Mouse (Mus musculus) urinary bladder, postnatal 25 days (tissue): Measurements from ENCODE around the gene Slc6a11.

Experiments
- DNase-seq: peaks from one replicate; pipeline ENCODE4 v3.0.0; 2022; ENCODE audit warnings: low spot score

Slc6a11 gene

DNA sequence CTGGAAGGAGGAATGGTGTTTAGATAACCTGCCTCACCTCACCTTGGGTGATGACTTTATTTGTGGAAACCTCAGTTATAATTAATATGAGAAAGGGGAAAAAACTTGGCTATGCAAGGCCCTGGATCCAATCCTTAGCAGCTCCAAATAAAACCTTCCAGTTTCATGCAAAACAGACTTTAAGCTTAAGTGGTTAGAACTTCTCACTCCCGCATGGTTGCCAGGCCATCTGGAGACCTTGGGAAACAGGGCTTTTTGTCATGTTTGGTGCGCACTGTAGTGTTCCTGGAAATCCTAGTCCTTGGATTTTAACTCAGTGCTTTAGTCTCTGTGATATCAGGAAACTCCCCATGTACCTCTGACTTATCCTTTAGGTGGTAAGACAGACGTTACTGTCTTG lies 47.1 kb downstream of the Slc6a11 start:
- DNase-seq, result no peak

DNA sequence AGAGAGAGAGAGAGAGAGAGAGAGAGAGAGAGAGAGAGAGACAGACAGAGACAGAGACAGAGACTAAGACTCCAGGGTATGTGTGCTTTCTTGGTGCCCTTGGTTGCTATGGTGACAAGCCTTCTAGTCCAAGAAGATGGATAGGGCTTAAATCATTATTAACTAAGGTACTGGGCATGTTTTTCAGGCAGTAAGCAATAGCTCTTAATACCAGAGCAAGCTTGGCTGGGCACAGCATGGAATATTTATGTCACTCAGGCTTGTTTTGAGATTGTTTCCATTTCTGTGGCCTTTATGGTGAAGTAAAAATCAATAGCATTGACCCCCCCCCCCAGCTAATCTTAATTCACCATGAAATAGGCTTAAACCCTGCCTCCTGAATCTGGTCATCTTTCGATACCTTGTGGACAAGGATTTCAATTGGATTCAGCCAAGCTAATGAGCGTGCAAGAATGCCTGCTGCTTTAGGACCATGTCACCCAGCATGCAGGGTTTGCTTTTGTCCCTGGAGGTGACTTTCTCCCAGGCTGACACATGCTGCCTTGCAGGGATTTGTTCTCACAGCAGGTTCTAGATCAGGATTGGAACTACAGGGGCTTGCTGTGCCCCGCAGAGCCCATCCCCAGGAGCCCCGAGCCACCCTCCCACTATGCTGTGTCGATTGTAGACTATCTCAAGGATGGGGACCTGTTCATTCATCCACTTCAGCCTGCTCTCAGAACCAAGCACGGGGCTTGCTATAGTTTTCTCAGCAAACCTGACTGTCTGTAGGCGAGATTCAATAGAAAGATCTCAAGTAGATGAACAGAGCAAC lies 51.5 kb downstream of the Slc6a11 start:
- DNase-seq, result no peak

- no peak for DNase-seq
Measured at GRCm38 (mm10) chr6:114187121-114187520, 56.1 kb downstream of the Slc6a11 start.

DNA sequence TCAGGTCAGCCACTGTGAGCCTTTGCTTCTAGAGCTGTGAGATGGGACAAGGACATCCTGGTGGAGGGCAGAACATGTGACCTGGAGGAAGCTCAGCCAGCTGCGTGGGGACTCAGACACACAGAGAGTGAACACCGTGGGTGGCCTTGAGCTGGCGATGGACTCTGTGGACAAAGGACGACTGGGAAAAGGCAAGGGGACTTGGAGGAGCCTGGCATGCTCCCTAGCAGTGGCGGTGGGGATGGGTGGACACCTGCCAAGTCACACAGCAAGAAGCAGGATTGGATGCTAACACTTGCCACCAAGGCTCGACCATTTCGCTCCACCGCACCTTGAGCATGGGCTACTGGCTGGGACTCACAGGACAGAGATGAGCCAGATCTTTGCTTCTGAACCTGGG lies 57.8 kb downstream of the Slc6a11 start:
- no peak for DNase-seq

DNA sequence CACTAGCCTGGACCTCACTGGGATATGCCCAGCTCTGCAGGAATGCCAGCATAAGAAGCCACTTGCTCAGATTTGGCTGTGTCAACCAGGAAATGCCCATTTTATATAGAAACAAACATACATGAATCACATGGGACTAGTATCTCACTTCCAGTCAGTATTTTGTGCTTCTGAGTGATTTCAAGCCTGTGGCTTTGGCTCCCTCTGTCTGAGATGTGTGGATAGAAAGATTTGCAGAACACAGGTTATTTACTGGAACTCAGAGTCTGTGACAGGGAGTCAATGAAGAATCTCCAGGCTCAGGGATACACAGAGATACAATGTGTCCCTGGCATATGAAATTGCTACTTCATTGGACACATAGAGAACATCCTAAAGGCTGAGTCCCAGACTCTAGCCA lies 65.0 kb downstream of the Slc6a11 start:
- DNase-seq, result no peak

DNA sequence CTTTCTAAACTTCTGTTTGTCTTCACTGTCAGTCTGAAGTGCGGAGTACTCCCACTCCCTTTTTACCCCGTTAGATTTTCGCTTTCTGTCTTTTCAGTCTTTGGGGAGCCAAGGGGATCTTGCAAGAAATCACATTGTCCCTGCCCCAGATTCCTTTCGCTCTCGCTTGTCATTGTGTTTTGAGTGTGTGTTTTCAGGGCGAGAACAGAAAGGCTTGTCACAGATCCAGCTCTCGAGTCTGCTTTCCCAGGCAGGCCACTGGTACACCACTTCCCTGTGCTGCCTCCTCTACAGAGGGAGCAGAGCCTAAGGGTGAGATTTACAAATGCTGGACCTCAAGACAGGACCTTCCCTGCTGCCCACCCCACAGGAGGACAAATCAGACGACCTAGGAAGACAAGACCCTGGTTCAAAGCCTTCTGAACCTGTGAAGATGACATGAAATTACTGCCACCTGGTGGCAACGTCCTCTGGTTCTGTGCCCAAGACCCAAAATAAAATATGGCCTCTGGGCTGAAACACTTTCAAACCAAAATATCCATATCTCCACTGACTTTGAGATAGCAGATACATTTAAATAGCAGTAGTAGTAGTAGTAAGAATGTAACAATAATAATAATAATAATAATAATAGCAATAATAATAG lies 68.3 kb downstream of the Slc6a11 start:
- no peak for DNase-seq

DNA sequence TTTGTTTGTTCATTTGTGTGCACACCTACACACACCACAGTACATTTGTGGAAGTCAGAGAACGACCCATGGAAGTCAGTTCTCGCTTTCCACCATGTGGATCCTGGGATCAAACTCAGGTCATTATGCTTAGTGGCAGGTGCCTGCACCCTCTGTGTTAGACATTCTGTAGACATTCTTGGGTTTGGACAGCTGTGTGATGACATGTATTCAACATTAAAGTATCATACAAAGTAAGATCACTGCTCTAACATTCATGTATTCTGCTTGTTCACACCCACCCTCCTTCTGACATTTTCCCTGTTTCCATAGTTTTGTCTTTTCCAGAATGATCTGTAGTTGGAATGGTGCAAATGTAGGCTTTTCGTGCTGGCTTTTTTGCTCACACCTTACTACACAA lies 73.5 kb downstream of the Slc6a11 start:
- no peak for DNase-seq

DNA sequence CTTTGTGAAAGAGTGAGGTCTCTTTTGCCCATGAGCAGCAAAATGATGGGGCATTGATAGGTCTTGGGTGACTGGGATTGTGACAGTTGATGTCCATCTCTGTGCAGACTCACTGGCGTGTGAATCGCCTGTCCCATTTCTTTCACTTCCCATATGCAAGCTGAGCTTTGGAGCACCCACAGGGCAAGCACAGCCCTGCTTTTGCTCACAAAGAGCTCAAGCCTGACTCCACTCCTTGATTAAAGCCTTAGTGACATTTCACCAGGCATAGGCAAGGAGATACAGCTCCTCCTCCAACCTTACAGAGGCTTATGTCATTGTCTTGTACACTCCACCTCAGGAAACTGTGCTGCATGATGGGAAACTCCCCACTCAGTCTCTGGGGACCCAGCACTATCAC lies 77.3 kb downstream of the Slc6a11 start:
- DNase-seq, result no peak

GRCm38 (mm10) chr6:114214393-114214792 lies 83.4 kb downstream of the Slc6a11 start:
- DNase-seq, result no peak

DNA sequence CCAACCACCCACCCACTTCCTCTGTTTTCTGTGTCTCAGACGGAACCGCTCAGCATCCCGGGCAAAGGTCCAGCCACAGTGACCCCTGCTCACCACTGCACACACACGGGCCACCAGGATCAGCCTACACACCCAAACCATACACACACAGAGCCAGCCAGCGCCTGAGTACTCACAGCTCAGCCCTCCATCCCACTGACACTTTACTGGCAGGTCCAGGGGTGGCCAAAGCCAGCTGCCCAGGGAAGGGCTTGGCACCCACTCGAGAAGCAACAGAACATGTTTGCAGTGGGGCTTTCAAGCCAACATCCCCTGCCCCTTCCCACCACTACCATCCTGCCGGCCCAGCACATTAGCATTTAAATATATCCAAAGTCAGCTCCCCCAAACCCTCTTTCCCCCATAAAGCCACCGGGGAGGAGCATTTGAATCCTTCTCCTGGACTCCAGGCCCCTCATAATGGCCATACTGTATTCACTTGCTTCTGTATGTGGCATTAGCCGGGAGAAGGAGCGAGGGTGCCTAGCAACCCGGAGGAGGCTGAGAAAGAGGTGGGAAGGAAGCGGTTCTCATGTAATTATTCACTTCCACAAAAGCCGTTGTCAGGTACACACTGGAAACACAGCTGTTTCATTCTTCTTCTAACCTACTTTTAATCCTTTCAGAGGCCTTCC lies 85.8 kb downstream of the Slc6a11 start:
- no peak for DNase-seq

DNA sequence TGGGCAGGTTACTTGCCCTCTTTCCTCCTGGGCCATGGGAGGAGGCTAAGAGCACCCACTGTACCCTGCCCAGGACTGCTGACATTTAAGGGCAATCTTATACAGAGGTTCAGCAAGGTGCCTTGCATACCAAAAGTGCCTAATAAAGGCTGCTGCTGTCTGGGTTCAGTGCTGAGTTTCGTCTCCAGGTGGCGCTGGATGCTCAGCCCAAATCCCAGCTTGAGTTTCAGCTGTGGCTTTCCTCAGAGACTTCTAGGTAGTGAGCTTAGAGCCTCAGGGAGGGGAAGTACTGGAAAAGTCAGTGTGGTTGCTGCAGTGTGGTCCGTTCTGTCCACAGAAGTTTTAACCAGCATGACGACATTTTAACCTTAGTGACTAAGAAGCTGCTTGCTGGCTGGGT lies 93.4 kb downstream of the Slc6a11 start:
- DNase-seq, result no peak

DNA sequence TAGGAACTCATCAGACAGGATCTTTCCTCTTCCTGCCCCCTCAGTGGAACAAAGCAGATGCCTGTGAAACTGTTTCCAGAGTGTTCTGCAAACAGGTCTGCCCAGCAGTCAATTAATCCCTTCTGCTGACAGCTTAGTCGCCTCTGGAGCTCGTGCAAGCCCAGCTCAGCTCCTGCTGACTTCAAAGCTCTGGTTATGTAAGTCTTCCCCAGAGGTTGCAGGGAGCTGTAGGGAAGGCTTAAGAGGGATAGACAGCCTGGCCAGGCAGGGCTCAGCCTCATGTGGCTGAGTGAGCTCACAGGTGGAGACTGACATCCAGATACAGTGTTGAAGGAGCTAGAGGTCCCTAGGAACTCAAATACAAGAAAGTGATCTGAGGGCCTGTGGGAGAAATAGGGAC lies 96.3 kb downstream of the Slc6a11 start:
- no peak for DNase-seq

DNA sequence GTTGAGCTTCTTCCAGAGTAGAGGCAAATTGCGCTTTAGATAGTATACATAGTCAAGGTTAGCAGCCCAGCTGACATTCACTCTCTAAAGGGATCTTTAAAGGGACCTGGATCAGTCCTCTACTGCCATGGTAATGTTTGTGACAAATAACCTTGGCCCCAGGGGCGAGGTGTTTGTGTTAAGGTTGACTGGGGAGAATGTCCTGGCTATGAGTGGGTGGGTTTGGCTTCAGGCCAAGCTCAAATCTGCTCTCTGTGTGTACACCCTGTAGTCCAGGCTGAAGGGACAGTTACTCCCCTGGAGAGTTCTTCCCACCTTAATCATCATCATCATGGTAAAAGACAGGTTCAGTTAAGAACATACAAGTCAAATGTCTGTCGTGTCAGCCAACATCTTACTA lies 97.2 kb downstream of the Slc6a11 start:
- no peak for DNase-seq

GRCm38 (mm10) chr6:114238892-114239644 lies 108.0 kb downstream of the Slc6a11 start:
- no peak for DNase-seq

DNA sequence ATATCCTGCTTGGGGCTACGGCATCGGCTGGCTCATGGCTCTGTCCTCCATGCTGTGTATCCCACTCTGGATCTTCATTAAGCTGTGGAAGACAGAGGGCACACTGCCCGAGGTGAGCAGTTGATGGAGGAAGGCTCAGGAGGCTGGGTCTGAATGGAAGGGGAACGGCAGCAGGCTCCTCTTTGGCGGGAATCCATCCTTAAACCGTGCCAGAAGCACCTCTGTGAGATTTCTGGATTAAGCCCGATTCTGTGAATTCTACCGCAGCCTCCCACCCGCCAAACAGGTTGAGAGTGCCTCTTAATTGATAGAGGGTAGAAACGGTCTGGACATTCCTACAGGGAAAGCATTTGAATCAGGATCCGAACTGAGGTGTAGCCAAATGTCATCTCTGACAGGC lies 114.6 kb downstream of the Slc6a11 start:
- DNase-seq, result no peak

- peak; percentile 59 for DNase-seq
Measured at GRCm38 (mm10) chr6:114250311-114250710, 119.3 kb downstream of the Slc6a11 start.

DNA sequence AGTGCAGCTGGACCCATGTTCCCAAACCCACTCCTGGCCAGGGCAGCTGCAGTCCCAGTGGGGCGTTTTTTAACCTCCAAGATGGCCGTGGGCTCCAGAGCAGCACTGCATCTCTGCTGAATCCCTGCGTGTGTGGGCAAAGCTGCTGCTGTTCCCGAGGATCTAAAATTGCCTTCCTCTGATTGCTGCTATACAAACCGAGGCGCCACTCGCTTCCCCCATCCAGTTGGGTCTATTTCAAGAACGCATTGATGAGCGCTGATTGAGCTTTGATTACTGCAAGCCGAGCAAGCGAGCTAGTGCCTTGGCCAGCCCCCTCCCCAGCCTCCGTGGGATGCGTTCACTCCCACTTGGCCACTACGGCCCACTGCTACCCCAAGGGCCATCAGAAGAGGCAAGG lies 123.9 kb downstream of the Slc6a11 start:
- no peak for DNase-seq

DNA sequence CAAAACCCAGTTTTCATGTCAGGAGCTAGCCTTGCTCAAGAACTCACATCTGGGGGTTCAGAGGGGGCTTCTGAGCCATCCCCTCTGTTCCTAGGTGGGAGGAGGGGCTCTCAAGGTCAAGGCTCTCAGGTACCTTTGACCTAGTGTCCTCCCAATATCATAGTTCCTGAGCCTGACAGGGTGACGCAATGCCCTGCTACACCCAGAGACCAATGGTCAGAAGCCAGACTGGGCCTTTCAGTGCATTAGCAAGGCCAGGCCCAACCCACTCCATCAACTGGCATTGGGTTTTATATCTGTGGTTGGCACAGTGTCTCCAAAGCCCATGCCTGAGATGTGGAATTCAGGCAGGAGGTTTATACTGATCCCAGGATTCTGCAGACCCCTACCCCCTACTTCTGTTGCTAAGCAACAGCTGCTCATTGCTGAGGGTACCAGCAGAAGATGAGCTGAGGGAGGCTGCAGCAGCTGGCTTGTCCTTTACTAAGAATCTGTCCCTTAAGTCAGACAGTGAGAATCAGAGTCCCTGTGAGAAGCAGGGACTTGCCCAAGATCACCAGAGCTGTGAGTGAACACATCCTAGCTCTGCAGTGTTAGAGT lies 126.8 kb downstream of the Slc6a11 start:
- DNase-seq, result no peak

DNA sequence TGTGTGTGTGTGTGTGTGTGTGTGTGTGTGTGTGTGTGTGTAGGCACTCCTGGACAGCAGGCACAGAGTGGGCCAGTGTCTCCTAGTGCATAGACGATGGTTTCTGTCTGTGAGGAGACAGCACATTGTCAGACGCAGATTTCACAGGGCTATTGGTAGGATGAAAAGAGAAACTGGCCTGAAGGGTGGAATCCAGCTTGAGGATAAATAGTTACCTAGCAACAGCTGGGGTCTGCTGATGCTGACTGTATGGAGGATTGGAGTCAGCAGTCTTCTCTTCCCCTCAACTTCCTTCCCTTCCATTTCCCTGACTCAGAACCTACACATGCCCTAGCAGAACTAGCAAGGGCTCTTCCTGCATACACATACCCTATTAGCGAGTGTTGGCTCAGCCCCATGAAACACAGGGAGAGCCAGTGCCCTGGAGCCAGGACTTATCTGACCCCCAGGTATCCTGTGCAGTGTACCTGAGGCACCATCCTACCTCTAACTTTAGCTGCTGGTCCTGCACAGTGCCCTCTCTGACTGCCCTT lies 127.7 kb downstream of the Slc6a11 start:
- DNase-seq, result no peak

GRCm38 (mm10) chr6:114261609-114262008 lies 130.6 kb downstream of the Slc6a11 start:
- no peak for DNase-seq

DNA sequence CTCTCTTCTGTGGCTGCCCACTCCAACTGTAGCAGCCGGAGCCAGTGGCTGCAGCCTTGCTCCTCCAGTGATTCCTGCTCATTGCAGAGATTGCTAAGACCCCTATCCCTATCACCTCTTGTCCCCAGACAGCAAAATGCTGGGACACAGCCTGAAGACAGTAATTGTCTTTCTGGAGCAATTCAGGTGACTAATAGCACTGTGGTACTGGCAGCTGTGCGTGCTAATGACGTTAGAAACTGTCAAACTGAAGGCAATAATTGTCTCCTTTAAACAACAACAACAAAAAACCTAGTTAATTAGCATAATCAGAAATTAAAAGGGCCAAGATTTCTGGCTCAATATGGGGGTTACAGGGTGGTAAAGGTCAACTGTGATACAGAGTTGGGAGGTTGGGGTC lies 133.0 kb downstream of the Slc6a11 start:
- DNase-seq, result no peak

GRCm38 (mm10) chr6:114264426-114264825 lies 133.4 kb downstream of the Slc6a11 start:
- DNase-seq, result no peak
